Mouse (Mus musculus) liver, embryonic 14.5 days (tissue): ENCODE results near the gene Sugp2. TPM values are rescaled to one million over a fixed set of nuclear protein-coding genes. Genes with fewer than 3 reads are reported as not detected.

ENCODE experiments used
- ATAC-seq: fragments of 200-750 bp; cut with Nextera tagmentation; 2 replicates; pipeline ENCODE4 v1.8.0; 2017; ENCODE audit warnings: moderate number of reproducible peaks, mild to moderate bottlenecking, moderate library complexity; ENCODE audit not compliant: insufficient read depth
- DNase-seq, 3 experiments: peaks; one replicate each; pipeline ENCODE4 v3.0.0-alpha.2; 2012 to 2013; ENCODE audit warnings: low read depth in 3 of 3, low spot score in 3 of 3
- H3K27ac ChIP-seq: fragments of 300-500 bp; sonication (generic); 2 replicates; pipeline ENCODE4 v1.5.1; 2014; ENCODE audit warnings: moderate library complexity, mild to moderate bottlenecking, control low read depth, inconsistent platforms
- H3K27me3 ChIP-seq: fragments of 300-500 bp; sonication (generic); 2 replicates; pipeline ENCODE4 v1.6.1; 2014; ENCODE audit warnings: mild to moderate bottlenecking, low read length, moderate library complexity; ENCODE audit not compliant: control insufficient read depth, insufficient read depth
- H3K36me3 ChIP-seq: fragments of 300-500 bp; sonication (generic); replicated peaks from 2 replicates; pipeline ENCODE4 v1.6.1; 2014; ENCODE audit warnings: low read depth; ENCODE audit not compliant: control insufficient read depth, insufficient read depth
- H3K4me1 ChIP-seq, 2 experiments: fragments of 200-500 bp in 1 of 2; fragments of 300-500 bp in 1 of 2; sonication (generic) in 1 of 2; replicated peaks; 2 replicates each; pipeline ENCODE4 v1.6.1; 2012 to 2014; ENCODE audit warnings: antibody characterized with exemption in 1 of 2, inconsistent platforms in 1 of 2, low read length in 1 of 2; ENCODE audit not compliant: control insufficient read depth in 2 of 2, insufficient read depth in 2 of 2
- H3K4me2 ChIP-seq: fragments of 300-500 bp; sonication (generic); 2 replicates; pipeline ENCODE4 v1.6.1; 2014; ENCODE audit warnings: low read depth, mild to moderate bottlenecking, control low read depth, moderate library complexity
- H3K4me3 ChIP-seq, 2 experiments: fragments of 200-500 bp in 1 of 2; fragments of 300-500 bp in 1 of 2; sonication (generic) in 1 of 2; 2 replicates each; pipeline ENCODE4 v1.5.1; 2012 to 2014; ENCODE audit warnings: low read depth in 2 of 2, low read length in 2 of 2, mild to moderate bottlenecking in 2 of 2, control low read depth in 1 of 2, inconsistent platforms in 1 of 2, moderate library complexity in 1 of 2; ENCODE audit not compliant: insufficient read depth in 1 of 2
- H3K9ac ChIP-seq: fragments of 300-500 bp; sonication (generic); replicated peaks from 2 replicates; pipeline ENCODE4 v1.6.1; 2014; ENCODE audit warnings: mild to moderate bottlenecking, control low read depth, moderate library complexity
- H3K9me3 ChIP-seq: fragments of 300-500 bp; sonication (generic); 2 replicates; pipeline ENCODE4 v1.6.1; 2016; ENCODE audit warnings: low read length, mixed read lengths; ENCODE audit not compliant: control insufficient read depth
- CTCF ChIP-seq: IDR thresholded peaks from 2 replicates; pipeline ENCODE4 v1.5.1; 2016; ENCODE audit warnings: antibody characterized with exemption, low read depth, control low read depth
- EP300 ChIP-seq: IDR thresholded peaks from 2 replicates; pipeline ENCODE4 v1.6.1; 2016; ENCODE audit warnings: antibody characterized with exemption, low read depth
- WGBS: fragments of 180-500 bp; shearing (Covaris S2); extraction: QIAGEN DNeasy Blood & Tissue Kit; methylation state at CpG from one replicate; pipeline ENCODE4 v1.1.7; 2014; ENCODE audit not compliant: insufficient replicate concordance; 5-methylcytosine and 5-hydroxymethylcytosine counted together
- polyA plus RNA-seq, 2 experiments: library from polyadenylated mRNA; depleted of rRNA in 1 of 2; stranded (reverse) in 1 of 2; unstranded in 1 of 2; fragments of >200 nt; fragmentation: Nextera tagmentation in 1 of 2; extraction: Ambion mirVana in 1 of 2; gene quantifications; 2 replicates each; pipeline versions ENCODE4 v1.2.1 to v1.2.3; 2012 to 2014

The Sugp2 gene
- polyA plus RNA-seq (2012; rRNA removed) (14.1 and 17.3 TPM in 2 replicates), polyA plus RNA-seq (2014; fragmentation: Nextera tagmentation; extraction: Ambion mirVana) (7.5 and 9.9 TPM in 2 replicates)

GRCm38 (mm10) chr8:70234080-70234780 lies at the start of gene Sugp2, which contains the start of gene Armc6:
TSS of gene Sugp2 (plus strand) at chr8:70234226.
TSS of gene Armc6 (minus strand) at chr8:70234466.
- peak within 1 kb of the TSS; percentile 70 for H3K9ac ChIP-seq
- TF ChIP-seq CTCF (0 out of 2 replicates have a peak, but pooled peaks have one; percentile 6), EP300 (no peak)
- H3K27me3 ChIP-seq: no peaks in the 10 kb centered on the region
- H3K9me3 ChIP-seq: no peaks in the 10 kb centered on the region
- DNase-seq (peak; percentile 93 to 96 (median 94)), ATAC-seq (peak; percentile 95)
- under 1% methylated on average over 66 of the region's 67 CpGs for WGBS
- H3K4me1 ChIP-seq: peaks cover 11 to 27% of the 10 kb centered on the region in 2 experiments
- H3K4me3 ChIP-seq: peak within 1 kb of the TSS; percentile 71 to 86
- H3K4me2 ChIP-seq: peak within 1 kb of the TSS; percentile 94
- peak within 1 kb of the TSS; percentile 87 for H3K27ac ChIP-seq
- peaks cover 25% of the 10 kb centered on the region for H3K36me3 ChIP-seq

GRCm38 (mm10) chr8:70188707-70189106 lies 45.3 kb upstream of the Sugp2 start:
- 70% methylated on average over 7 of the region's 7 CpGs for WGBS
- Histone ChIP-seq H3K27ac (no peak overlapping the region), H3K4me2 (no peak overlapping the region), H3K4me3 (no peak overlapping the region), H3K36me3 (no peaks in the 10 kb centered on the region; the same call in none of the 2 replicates), H3K27me3 (no peaks in the 10 kb centered on the region), H3K9ac (no peak overlapping the region), H3K9me3 (no peaks in the 10 kb centered on the region), H3K4me1 (no peaks in the 10 kb centered on the region)
- TF ChIP-seq EP300 (no peak), CTCF (no peak)
- ATAC-seq (no peak), DNase-seq (no peak)

GRCm38 (mm10) chr8:70193238-70193637 lies 40.8 kb upstream of the Sugp2 start:
- ATAC-seq (peak; percentile 34; the same call in 1 of the 2 replicates), DNase-seq (no peak)
- TF ChIP-seq EP300 (no peak), CTCF (no peak)
- Histone ChIP-seq H3K27me3 (no peaks in the 10 kb centered on the region), H3K36me3 (no peaks in the 10 kb centered on the region; the same call in 1 of the 2 replicates), H3K4me2 (no peak overlapping the region), H3K27ac (no peak overlapping the region), H3K4me3 (no peak overlapping the region), H3K9ac (no peak overlapping the region), H3K9me3 (no peaks in the 10 kb centered on the region), H3K4me1 (no peaks in the 10 kb centered on the region; a peak in 1 of 4 replicates)
- WGBS: 79% methylated on average over 5 of the region's 5 CpGs

- Histone ChIP-seq H3K9me3 (no peaks in the 10 kb centered on the region), H3K36me3 (no peaks in the 10 kb centered on the region; the same call in 1 of the 2 replicates), H3K4me3 (no peak overlapping the region), H3K4me2 (no peak overlapping the region), H3K27ac (no peak overlapping the region), H3K27me3 (no peaks in the 10 kb centered on the region), H3K4me1 (no peaks in the 10 kb centered on the region; a peak in 1 of 4 replicates), H3K9ac (no peak overlapping the region)
- ATAC-seq (no peak), DNase-seq (no peak)
- 74% methylated on average over 3 of the region's 3 CpGs for WGBS
- TF ChIP-seq EP300 (no peak), CTCF (no peak)
These were observed 39.8 kb upstream of the Sugp2 start for GRCm38 (mm10) chr8:70194191-70194590.

GRCm38 (mm10) chr8:70195762-70196161 lies 38.3 kb upstream of the Sugp2 start:
- H3K27me3 ChIP-seq: no peaks in the 10 kb centered on the region
- TF ChIP-seq CTCF: peak; percentile 51; the same call in 1 of the 2 replicates
- no peak for TF ChIP-seq EP300
- 60% methylated on average over 2 of the region's 2 CpGs for WGBS
- H3K4me3 ChIP-seq: no peak overlapping the region
- no peak for DNase-seq
- no peak overlapping the region for H3K27ac ChIP-seq
- peaks cover 4 to 10% of the 10 kb centered on the region in 2 experiments for H3K4me1 ChIP-seq
- H3K9ac ChIP-seq: no peak overlapping the region
- H3K9me3 ChIP-seq: no peaks in the 10 kb centered on the region
- H3K36me3 ChIP-seq: no peaks in the 10 kb centered on the region; the same call in 1 of the 2 replicates
- no peak overlapping the region for H3K4me2 ChIP-seq
- no peak for ATAC-seq
